Mouse (Mus musculus) small intestine, adult 2 months (tissue): ENCODE measurements around the gene Ctnnd2. TPM values are rescaled to one million over a fixed set of nuclear protein-coding genes. Genes with fewer than 3 reads are reported as not detected.

Source experiments
- H3K27ac ChIP-seq: fragments of 200-500 bp; 2 replicates; pipeline ENCODE4 v1.5.1; 2012; ENCODE audit warnings: low read depth, low read length, control low read depth, inconsistent platforms; ENCODE audit not compliant: insufficient read depth
- H3K27me3 ChIP-seq: fragments of 200-500 bp; 2 replicates; pipeline ENCODE4 v1.6.1; 2012; ENCODE audit warnings: mild to moderate bottlenecking, moderate library complexity, low read length, inconsistent platforms; ENCODE audit not compliant: control insufficient read depth, insufficient read depth
- H3K36me3 ChIP-seq: fragments of 200-500 bp; 2 replicates; pipeline ENCODE4 v1.6.1; 2012; ENCODE audit warnings: mild to moderate bottlenecking, low read length, control low read depth, inconsistent platforms; ENCODE audit not compliant: control insufficient read depth, insufficient read depth
- H3K4me1 ChIP-seq: fragments of 200-500 bp; 2 replicates; pipeline ENCODE4 v1.6.1; 2012; ENCODE audit warnings: low read length, inconsistent platforms, mixed read lengths; ENCODE audit not compliant: control insufficient read depth, insufficient read depth, insufficient read length
- H3K4me3 ChIP-seq: fragments of 200-500 bp; 2 replicates; pipeline ENCODE4 v1.5.1; 2012; ENCODE audit warnings: low read depth, mild to moderate bottlenecking, control low read depth, inconsistent platforms, low read length, moderate library complexity
- CTCF ChIP-seq: fragments of 200-500 bp; IDR thresholded peaks from 2 replicates; pipeline ENCODE4 v1.5.1; 2012; ENCODE audit warnings: low read depth, mild to moderate bottlenecking, control low read depth, inconsistent platforms, low read length, moderate library complexity, mixed read lengths; ENCODE audit not compliant: insufficient replicate concordance, insufficient read length; ENCODE audit errors: extremely low read depth
- POLR2A ChIP-seq: fragments of 200-500 bp; IDR thresholded peaks from 2 replicates; pipeline ENCODE4 v1.6.1; 2012; ENCODE audit warnings: low read depth, mild to moderate bottlenecking, control low read depth, inconsistent platforms, low read length, moderate library complexity
- WGBS: fragments of 180-500 bp; shearing (Covaris S2); methylation state at CpG from one replicate; pipeline ENCODE4 v1.1.7; 2018; 5-methylcytosine and 5-hydroxymethylcytosine counted together
- polyA plus RNA-seq: library from polyadenylated mRNA; depleted of rRNA; stranded (reverse); fragments of >200 nt; gene quantifications from 2 replicates; pipeline ENCODE4 v1.2.3, GENCODE M21; 2012

The Ctnnd2 gene
- polyA plus RNA-seq, 1 experiment: 1.3 TPM

DNA sequence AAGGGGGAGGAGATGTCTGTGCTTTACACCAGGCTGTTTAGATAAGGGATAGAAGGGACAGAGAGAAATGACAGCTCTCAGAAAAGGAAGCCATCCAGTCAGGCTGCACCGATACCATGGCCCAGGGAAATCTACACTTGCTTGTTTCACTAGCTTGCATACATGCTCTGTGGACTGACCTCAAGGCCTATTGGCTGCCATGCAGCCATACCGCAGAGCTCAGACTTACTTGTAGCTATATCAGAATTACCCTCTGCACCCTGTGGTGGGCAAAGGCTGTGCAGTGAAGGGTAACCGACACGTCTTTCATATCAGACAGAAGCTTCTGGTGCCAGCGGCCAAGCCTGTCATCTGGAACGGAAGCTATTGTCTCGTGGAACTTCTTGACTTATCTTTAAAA is 604.5 kb downstream of the Ctnnd2 start:
- no peak overlapping the region for H3K27ac ChIP-seq
- no peak for TF ChIP-seq POLR2A
- no peak for TF ChIP-seq CTCF
- WGBS: 92% methylated on average over 7 of the region's 7 CpGs
- H3K36me3 ChIP-seq: no peaks in the 10 kb centered on the region
- H3K4me3 ChIP-seq: no peak overlapping the region
- no peaks in the 10 kb centered on the region for H3K27me3 ChIP-seq
- H3K4me1 ChIP-seq: no peaks in the 10 kb centered on the region

DNA sequence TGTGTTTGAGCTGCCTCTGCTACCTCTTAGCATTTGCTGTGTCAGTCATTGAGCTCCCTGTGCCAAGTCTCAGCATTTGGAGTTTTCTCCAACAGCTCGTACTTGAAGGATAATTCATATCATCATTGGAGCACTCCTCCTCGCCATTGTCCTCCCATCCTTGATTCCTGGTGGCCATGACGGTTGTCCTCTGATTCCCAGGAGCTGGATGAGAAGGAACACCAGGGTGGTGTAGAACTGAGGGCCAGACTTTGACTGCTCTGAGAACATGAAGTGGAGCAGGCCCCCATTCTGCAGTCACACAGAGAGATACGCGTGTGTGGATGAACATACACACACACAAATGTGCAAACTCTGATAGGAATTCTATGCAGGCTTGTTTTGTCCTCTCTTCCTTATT is 605.4 kb downstream of the Ctnnd2 start:
- no peaks in the 10 kb centered on the region for H3K36me3 ChIP-seq
- no peak overlapping the region for H3K4me3 ChIP-seq
- 87% methylated on average over 5 of the region's 5 CpGs for WGBS
- H3K4me1 ChIP-seq: no peaks in the 10 kb centered on the region
- TF ChIP-seq CTCF: no peak
- TF ChIP-seq POLR2A: no peak
- H3K27ac ChIP-seq: no peak overlapping the region
- H3K27me3 ChIP-seq: no peaks in the 10 kb centered on the region

DNA sequence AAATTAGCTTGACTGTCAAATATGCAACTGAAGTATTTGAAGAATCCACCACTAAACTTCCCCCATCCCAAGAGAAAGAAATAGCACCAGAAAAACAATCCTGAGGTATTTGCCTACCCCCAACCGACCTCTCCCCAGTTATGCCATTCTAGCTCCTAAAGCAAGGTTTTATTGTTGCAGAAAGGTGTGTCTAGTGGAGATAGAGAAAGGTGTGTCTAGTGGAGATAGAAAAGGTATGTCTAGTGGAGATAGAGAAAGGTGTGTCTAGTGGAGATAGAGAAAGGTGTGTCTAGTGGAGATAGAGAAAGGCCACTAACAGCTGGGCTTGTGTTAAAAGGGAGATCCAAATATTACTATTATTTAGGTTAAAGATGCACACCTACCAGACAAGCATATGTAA is 607.5 kb downstream of the Ctnnd2 start:
- Histone ChIP-seq H3K27me3 (no peaks in the 10 kb centered on the region), H3K27ac (no peak overlapping the region), H3K4me3 (no peak overlapping the region), H3K36me3 (no peaks in the 10 kb centered on the region), H3K4me1 (no peaks in the 10 kb centered on the region)
- WGBS: 30% methylated on average over 1 of the region's 1 CpGs
- TF ChIP-seq POLR2A (no peak), CTCF (no peak)

DNA sequence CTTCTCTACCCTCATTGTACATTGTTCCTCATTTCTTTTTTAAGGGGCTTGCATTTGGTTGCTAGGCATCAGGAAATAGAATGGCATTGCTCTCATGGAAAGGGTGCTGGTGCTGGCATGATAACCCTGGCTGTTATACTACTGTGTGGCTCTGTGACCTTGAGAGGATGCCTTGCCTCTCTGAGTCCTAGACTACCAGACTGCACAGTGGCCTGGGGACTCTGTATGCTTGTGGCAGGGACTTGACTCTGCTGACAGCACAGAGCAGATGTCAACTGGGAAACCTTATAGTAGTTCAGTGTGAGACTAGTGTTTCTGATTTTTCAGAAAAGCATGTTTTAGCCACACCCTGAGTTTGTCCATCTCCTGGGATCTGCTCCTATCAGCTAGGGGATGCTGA is 608.6 kb downstream of the Ctnnd2 start:
- Histone ChIP-seq H3K36me3 (no peaks in the 10 kb centered on the region), H3K27me3 (no peaks in the 10 kb centered on the region), H3K4me3 (no peak overlapping the region), H3K27ac (no peak overlapping the region), H3K4me1 (no peaks in the 10 kb centered on the region)
- TF ChIP-seq CTCF (no peak), POLR2A (no peak)

DNA sequence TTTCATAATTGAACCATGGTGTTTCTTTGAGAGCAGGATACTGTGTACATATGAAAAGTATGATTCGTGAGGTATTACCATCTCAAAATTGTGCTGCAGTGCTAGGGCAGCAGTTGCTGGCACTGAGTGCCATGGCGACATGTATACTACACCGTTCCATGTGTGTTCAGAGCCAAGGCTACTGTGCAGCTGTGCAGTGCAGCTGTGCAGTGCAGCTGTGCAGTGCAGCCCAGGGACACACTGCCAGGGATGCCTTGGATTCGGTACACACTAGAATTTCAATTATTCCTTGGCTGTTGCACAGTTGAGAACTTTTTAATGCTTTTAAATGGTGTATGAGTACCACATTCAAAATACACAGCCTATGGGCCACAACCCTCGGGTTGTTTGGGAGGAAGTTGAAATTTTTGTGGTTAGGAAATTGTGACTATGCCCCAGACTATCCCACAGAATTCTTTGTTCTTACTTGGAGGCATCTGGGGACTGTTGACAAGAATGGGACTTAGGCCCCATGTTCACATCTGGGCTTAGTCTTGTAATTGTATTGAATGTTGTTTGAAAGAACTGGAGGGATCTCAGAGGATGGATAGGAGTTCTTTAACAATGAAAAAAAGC is 613.4 kb downstream of the Ctnnd2 start:
- H3K27me3 ChIP-seq: no peaks in the 10 kb centered on the region
- WGBS: 73% methylated on average over 5 of the region's 5 CpGs
- no peak overlapping the region for H3K27ac ChIP-seq
- H3K4me1 ChIP-seq: no peaks in the 10 kb centered on the region
- no peak overlapping the region for H3K4me3 ChIP-seq
- TF ChIP-seq CTCF (no peak), POLR2A (no peak)
- H3K36me3 ChIP-seq: no peaks in the 10 kb centered on the region

DNA sequence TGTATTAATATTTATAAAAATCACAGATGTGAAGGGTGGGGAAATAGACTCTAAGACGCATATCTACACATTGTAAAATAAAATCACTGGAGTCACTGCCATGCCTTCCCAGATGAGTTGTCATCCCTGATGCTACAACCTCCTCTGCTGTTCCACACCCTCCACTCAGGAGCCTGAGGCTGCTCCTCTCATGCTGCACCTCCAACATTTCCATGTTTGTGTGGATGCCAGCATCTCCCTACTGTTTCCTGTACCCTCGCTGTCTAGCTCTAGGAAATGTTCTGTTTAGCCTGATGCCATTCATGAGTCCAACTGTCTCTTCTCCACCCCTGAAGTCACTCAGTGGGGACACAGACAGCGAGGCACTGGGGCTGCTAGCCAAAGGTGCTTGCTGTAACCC is 620.9 kb downstream of the Ctnnd2 start:
- H3K27me3 ChIP-seq: no peaks in the 10 kb centered on the region
- no peak overlapping the region for H3K4me3 ChIP-seq
- no peaks in the 10 kb centered on the region for H3K36me3 ChIP-seq
- H3K27ac ChIP-seq: no peak overlapping the region
- 80% methylated on average over 3 of the region's 3 CpGs for WGBS
- TF ChIP-seq CTCF (no peak), POLR2A (no peak)
- H3K4me1 ChIP-seq: no peaks in the 10 kb centered on the region

DNA sequence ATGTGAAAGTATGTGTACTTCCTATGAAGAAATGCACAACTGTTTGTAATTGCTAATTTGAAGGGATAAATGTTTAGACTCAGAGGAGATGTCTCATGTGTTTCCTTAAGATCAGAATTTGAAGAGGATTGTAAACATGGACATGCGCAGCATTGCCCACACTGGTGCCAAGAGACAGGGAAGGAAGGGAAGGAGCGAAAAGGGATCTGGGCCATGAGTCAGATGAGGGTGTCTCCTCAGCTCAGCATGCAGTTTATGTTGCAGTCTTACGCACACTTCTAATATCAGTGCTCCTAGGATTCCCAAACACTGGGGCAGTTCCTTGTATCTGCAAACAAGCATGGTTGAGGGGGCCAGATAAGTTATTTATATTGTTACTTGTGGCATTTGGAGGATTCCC is 623.3 kb downstream of the Ctnnd2 start:
- no peaks in the 10 kb centered on the region for H3K27me3 ChIP-seq
- no peak overlapping the region for H3K27ac ChIP-seq
- H3K4me3 ChIP-seq: no peak overlapping the region
- no peaks in the 10 kb centered on the region for H3K36me3 ChIP-seq
- no peak for TF ChIP-seq CTCF
- TF ChIP-seq POLR2A: no peak
- WGBS: 86% methylated on average over 3 of the region's 3 CpGs
- no peaks in the 10 kb centered on the region for H3K4me1 ChIP-seq
